Mouse (Mus musculus): Measurements from ENCODE around the gene 4930544G11Rik. TPM values are rescaled to one million over a fixed set of nuclear protein-coding genes. Genes with fewer than 3 reads are reported as not detected.

The 4930544G11Rik gene
- not detected in 2 replicates for polyA plus RNA-seq (2015; fragmentation: Nextera tagmentation; extraction: Ambion mirVana)

DNA sequence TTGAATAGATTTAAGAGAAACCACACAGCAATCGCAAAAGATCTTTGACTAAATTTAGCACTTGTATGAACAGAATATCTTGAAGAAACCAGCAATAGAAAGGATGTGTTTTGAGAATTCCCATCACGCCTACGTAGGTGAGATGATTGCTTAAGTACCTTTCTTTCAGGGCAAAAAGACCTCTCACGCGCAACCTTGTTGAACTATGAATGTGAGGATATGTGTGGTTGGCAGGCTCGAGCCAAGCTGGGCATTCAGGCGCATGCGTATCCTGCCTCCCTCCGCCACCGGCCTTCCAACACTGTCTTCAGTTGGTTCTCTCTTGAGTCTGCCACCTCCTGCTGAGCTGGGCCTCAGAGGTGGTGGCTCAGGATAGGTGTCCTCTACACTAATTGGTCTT lies at the start of gene 4930544G11Rik:
Gene 4930544G11Rik, plus strand, starts transcription at position 301 of the 400 bp plus-strand sequence.
- H3K4me3 ChIP-seq (replicated peaks): no peak within 1 kb of the TSS
- 85% methylated on average over 10 of the region's 10 CpGs for WGBS (ENCODE audit: insufficient replicate concordance)
- no peaks in the 10 kb centered on the region for H3K4me1 ChIP-seq (replicated peaks)
- no peak within 1 kb of the TSS for H3K9ac ChIP-seq
- no peaks in the 10 kb centered on the region for H3K36me3 ChIP-seq (replicated peaks)
- no peaks in the 10 kb centered on the region for H3K9me3 ChIP-seq (replicated peaks)
- H3K27ac ChIP-seq (replicated peaks): no peak within 1 kb of the TSS
- H3K27me3 ChIP-seq: no peaks in the 10 kb centered on the region
- no peak within 1 kb of the TSS for H3K4me2 ChIP-seq
- ATAC-seq (ENCODE audit: insufficient read depth): no peak

DNA sequence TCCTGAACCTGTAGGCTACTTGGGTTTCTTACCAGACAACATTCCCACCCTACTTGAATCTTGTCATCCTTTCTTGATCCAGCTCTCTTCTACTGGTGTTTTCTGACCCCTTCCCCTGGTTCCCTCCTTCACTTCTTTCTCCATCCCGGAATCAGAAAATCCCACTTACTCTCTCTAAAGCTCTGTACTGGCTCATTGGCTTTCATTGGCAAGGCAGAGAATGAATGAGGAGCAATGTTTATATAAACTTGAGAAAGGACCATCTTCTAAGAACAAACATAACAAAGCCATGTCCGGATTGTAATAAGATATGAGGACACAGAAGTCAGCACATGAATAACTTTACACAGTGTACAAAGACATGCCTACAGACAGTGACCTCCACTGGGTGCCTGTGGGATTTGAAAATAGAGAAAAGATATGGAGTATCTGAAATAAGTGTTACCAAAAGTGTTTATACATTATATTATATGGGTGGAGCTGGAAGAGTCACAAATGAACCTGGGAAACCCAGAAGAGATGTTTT lies 45.7 kb upstream of the 4930544G11Rik start:
- ATAC-seq (ENCODE audit: insufficient read depth): no peak
- Histone ChIP-seq H3K9me3 (replicated peaks) (no peaks in the 10 kb centered on the region), H3K9ac (no peak overlapping the region), H3K36me3 (replicated peaks) (no peaks in the 10 kb centered on the region), H3K4me3 (replicated peaks) (no peak overlapping the region), H3K4me2 (no peak overlapping the region), H3K4me1 (replicated peaks) (no peaks in the 10 kb centered on the region), H3K27me3 (no peaks in the 10 kb centered on the region), H3K27ac (replicated peaks) (no peak overlapping the region)
- 66% methylated on average over 2 of the region's 2 CpGs for WGBS (ENCODE audit: insufficient replicate concordance)

DNA sequence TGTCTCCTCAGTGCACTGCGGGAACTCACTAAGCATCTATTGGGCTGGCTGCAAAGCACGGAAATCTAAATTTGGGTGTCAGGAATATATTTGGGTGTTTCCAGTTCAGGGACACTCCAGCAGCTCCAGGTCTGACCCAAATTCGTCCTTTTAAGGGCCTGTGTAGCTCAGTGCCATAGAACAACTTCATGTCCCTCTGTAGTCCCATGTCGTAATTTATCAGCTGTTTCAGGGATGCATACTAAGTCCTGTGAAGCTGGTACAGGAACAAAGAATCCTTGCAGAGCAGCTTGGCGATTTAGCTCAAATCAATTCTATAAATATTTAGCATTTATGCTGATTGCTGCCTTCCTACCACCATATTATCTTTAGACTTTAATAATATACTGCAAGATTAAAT lies 37.0 kb upstream of the 4930544G11Rik start:
- Histone ChIP-seq H3K27me3 (no peaks in the 10 kb centered on the region), H3K4me3 (replicated peaks) (no peak overlapping the region), H3K27ac (replicated peaks) (no peak overlapping the region), H3K9me3 (replicated peaks) (no peaks in the 10 kb centered on the region), H3K4me2 (no peak overlapping the region), H3K36me3 (replicated peaks) (no peaks in the 10 kb centered on the region), H3K4me1 (replicated peaks) (no peaks in the 10 kb centered on the region), H3K9ac (no peak overlapping the region)
- WGBS (ENCODE audit: insufficient replicate concordance): 63% methylated on average over 5 of the region's 5 CpGs
- no peak for ATAC-seq (ENCODE audit: insufficient read depth)

DNA sequence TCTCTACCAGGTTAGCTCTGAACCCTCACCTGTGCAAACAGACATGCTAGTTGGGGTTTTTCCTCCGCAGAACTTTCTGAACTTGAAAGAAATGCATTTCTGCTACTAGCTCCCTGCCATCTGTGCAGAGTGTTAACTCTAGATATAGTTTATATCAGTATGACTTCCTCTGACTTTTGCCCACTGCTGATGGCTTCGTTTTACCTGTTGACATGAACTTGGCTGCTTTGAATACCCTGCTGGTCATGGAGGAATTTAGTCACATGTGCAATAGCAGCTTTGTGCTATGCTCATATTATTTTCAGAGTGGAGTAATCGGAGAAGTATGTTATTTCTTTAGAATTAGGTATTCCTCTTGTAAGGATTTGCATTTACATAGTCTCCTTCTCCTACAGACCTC lies 30.7 kb upstream of the 4930544G11Rik start:
- Histone ChIP-seq H3K36me3 (replicated peaks) (no peaks in the 10 kb centered on the region), H3K9me3 (replicated peaks) (no peaks in the 10 kb centered on the region), H3K27me3 (no peaks in the 10 kb centered on the region), H3K4me2 (no peak overlapping the region), H3K4me3 (replicated peaks) (no peak overlapping the region), H3K9ac (no peak overlapping the region), H3K4me1 (replicated peaks) (no peaks in the 10 kb centered on the region), H3K27ac (replicated peaks) (no peak overlapping the region)
- no peak for ATAC-seq (ENCODE audit: insufficient read depth)
- 50% methylated on average over 3 of the region's 3 CpGs for WGBS (ENCODE audit: insufficient replicate concordance)

DNA sequence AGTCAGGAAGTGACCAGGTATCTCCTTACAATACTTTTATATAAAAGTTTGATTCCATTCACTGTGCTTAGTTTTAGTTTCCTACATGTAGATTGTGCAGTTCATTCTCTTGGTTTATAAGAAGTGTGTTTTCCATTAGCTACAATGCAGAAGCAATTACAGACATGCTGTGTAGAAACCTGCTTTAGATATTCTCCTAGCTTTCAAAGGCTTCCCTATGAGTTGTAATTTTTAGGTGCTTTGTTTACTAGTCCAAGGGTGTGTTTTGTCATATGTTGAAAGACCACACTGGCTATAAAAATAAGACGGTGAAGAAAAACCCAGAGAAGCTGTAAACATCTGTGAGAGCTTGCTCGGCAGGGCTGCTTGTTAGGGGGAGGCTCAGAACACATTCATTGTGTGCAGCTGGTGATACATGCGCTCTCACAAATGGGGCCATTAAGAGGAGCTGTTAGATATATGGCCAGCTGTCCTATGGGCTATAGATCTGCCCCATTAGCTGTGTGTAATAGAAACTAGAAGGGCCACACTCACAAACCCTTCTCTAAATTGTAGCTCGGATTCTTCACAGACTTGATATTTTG lies 28.8 kb upstream of the 4930544G11Rik start:
- Histone ChIP-seq H3K27ac (replicated peaks) (no peak overlapping the region), H3K36me3 (replicated peaks) (no peaks in the 10 kb centered on the region), H3K4me3 (replicated peaks) (no peak overlapping the region), H3K9ac (no peak overlapping the region), H3K4me2 (no peak overlapping the region), H3K9me3 (replicated peaks) (no peaks in the 10 kb centered on the region), H3K4me1 (replicated peaks) (no peaks in the 10 kb centered on the region), H3K27me3 (no peaks in the 10 kb centered on the region)
- 71% methylated on average over 4 of the region's 4 CpGs for WGBS (ENCODE audit: insufficient replicate concordance)
- no peak for ATAC-seq (ENCODE audit: insufficient read depth)

DNA sequence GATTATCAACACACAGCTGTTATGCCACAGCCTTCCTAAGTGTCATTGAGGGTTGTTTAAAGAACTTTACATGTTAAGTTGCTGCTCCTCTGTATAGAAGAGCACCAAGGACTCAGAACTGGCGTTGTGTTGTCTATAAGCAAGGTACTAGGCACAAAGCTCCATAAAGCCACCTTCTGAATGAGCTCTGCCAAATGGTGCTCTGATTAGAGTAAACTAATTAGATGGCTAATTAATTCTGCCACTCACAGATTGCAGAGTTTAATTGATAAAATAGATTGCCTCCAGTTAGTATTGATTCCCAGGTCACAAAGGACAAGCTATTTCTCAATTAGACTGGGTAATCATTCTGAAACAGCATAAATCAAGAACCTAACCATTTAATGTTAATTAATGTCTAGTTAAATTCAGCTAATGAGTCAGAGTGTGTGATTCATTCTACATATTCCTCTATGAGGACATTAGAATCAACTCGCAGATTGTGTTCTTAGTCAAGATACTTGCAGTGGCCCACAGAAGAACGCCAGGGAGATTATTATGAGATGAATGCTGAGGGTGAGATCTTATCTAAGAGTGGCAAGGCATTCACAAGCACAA lies 26.6 kb upstream of the 4930544G11Rik start:
- Histone ChIP-seq H3K27ac (replicated peaks) (no peak overlapping the region), H3K36me3 (replicated peaks) (no peaks in the 10 kb centered on the region), H3K4me2 (no peak overlapping the region), H3K9me3 (replicated peaks) (no peaks in the 10 kb centered on the region), H3K9ac (no peak overlapping the region), H3K4me3 (replicated peaks) (no peak overlapping the region), H3K27me3 (no peaks in the 10 kb centered on the region), H3K4me1 (replicated peaks) (no peaks in the 10 kb centered on the region)
- WGBS (ENCODE audit: insufficient replicate concordance): 58% methylated on average over 3 of the region's 3 CpGs
- ATAC-seq (ENCODE audit: insufficient read depth): no peak

DNA sequence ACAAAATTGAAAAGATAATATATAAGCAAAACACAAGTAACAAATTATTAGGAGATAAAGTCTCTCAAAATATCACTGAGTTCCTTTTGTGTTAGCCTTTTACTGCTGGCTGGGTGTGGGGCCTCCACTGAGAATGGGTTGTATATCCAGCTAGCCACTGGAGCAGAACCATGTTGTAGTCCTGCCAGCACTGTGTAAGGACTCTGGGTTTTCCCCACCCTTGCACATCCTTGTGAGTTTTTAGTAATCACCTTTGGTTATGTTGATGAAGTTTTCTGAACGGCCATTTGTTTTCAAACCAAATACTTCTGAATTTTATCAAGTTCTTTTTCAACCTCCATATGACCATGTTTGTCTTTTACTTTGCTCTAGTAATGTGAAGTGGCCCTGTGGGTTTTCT lies 21.9 kb upstream of the 4930544G11Rik start:
- no peak for ATAC-seq (ENCODE audit: insufficient read depth)
- Histone ChIP-seq H3K9me3 (replicated peaks) (no peaks in the 10 kb centered on the region), H3K9ac (no peak overlapping the region), H3K36me3 (replicated peaks) (no peaks in the 10 kb centered on the region), H3K4me3 (replicated peaks) (no peak overlapping the region), H3K4me1 (replicated peaks) (no peaks in the 10 kb centered on the region), H3K27ac (replicated peaks) (no peak overlapping the region), H3K4me2 (no peak overlapping the region), H3K27me3 (no peaks in the 10 kb centered on the region)
- 57% methylated on average over 1 of the region's 1 CpGs for WGBS (ENCODE audit: insufficient replicate concordance)

DNA sequence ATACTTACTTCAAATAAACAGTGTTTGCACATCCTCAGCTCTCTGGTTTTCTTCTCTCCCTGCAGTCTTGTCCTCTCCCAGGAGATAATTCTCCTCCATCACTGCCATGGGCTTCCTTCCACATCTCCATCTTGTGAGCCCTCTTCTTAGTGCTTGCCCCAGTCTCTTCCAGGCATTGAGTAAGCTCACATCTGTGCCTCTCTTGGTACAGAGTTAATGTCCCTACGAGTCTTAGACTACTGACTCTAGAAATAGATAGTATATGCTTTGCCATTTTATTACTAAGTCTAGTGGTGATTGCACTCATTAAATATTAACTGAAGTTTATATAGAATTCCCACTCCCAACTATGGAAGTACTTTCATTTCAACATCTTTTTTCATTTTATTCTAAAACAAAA lies 19.6 kb upstream of the 4930544G11Rik start:
- H3K36me3 ChIP-seq (replicated peaks): no peaks in the 10 kb centered on the region
- H3K4me3 ChIP-seq (replicated peaks): no peak overlapping the region
- ATAC-seq (ENCODE audit: insufficient read depth): no peak
- no peaks in the 10 kb centered on the region for H3K4me1 ChIP-seq (replicated peaks)
- no peaks in the 10 kb centered on the region for H3K27me3 ChIP-seq
- H3K27ac ChIP-seq (replicated peaks): no peak overlapping the region
- no peak overlapping the region for H3K9ac ChIP-seq
- H3K9me3 ChIP-seq (replicated peaks): no peaks in the 10 kb centered on the region
- 66% methylated on average over 1 of the region's 1 CpGs for WGBS (ENCODE audit: insufficient replicate concordance)
- H3K4me2 ChIP-seq: no peak overlapping the region

DNA sequence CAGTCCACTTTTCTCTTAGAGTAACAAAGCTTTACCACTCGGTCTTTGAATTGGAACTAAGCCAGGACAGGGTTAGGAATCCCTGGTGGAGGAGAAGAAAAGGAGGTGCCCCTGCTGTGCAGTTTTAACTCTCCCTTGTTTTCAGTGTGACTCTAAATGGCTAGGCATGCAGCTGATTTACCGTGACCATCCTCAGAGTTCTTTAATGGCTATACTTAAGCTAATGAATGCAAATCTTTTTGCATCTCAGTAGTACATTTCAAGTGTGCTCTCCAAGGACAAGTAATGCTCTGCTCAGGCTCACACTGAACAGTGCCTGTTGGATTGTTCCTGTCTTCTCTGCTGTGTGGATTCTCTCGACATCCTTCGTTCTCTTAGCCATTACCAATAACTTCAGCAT lies 19.2 kb upstream of the 4930544G11Rik start:
- no peaks in the 10 kb centered on the region for H3K9me3 ChIP-seq (replicated peaks)
- 65% methylated on average over 4 of the region's 4 CpGs for WGBS (ENCODE audit: insufficient replicate concordance)
- H3K4me3 ChIP-seq (replicated peaks): no peak overlapping the region
- no peaks in the 10 kb centered on the region for H3K4me1 ChIP-seq (replicated peaks)
- H3K27ac ChIP-seq (replicated peaks): no peak overlapping the region
- no peak overlapping the region for H3K9ac ChIP-seq
- H3K36me3 ChIP-seq (replicated peaks): no peaks in the 10 kb centered on the region
- H3K27me3 ChIP-seq: no peaks in the 10 kb centered on the region
- ATAC-seq (ENCODE audit: insufficient read depth): no peak
- no peak overlapping the region for H3K4me2 ChIP-seq

DNA sequence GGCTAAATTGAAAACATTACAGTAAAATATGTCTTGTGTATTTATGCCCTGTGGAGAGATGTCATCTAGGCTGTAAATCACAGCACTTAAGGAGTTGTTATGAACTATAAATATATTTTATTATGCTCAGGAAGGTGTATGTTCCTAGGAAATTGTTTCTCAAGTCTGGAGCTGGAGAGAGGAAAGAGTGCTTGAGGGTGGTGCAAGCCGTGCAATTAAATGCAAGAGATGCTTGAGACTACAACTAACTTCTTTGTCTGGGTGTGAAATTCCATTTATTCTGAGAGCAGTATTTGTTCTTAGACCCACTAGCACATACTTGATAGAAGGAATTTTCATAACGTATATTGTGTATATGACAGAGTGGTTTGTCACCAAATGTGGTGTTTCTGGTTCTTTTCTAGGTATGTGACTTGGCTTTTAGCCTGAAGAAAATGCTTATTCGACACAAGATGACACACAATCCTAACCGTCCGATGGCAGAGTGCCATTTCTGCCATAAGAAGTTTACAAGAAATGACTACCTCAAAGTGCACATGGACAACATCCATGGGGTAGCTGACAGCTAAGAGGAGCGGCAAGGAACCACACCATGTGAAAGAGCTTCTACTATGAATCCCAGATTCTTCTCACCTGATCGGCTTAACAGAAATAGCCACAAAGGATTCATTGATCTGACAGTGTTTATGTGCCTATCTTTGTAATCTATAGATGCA lies 16.7 kb upstream of the 4930544G11Rik start:
- H3K4me3 ChIP-seq (replicated peaks): no peak overlapping the region
- no peaks in the 10 kb centered on the region for H3K27me3 ChIP-seq
- H3K27ac ChIP-seq (replicated peaks): no peak overlapping the region
- no peak for ATAC-seq (ENCODE audit: insufficient read depth)
- H3K36me3 ChIP-seq (replicated peaks): no peaks in the 10 kb centered on the region
- H3K4me1 ChIP-seq (replicated peaks): no peaks in the 10 kb centered on the region
- no peak overlapping the region for H3K4me2 ChIP-seq
- H3K9me3 ChIP-seq (replicated peaks): no peaks in the 10 kb centered on the region
- no peak overlapping the region for H3K9ac ChIP-seq
- 70% methylated on average over 7 of the region's 7 CpGs for WGBS (ENCODE audit: insufficient replicate concordance)

DNA sequence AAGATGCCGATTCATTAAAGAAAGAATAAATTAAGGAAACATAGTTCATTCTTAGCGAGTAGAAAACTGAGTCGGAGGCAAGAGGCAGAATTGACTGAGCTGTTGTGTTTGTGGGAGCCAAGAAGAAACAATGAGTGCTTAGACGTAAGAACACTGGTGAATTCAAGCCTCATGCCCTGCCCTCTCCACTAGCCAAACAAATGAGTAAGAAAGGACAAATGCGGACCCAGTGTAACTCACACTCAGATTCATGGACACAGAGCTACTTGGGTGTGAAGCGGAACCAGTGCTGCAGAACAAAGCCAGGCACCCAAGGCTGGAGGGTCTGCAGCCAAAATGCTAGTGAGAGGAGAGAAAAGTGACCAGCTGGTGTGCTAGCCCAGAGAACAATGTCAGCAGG lies 1.9 kb upstream of the 4930544G11Rik start:
- WGBS (ENCODE audit: insufficient replicate concordance): 73% methylated on average over 6 of the region's 6 CpGs

More for the DNA sequence above, 1.9 kb upstream of the 4930544G11Rik start:
- H3K27ac ChIP-seq (replicated peaks): no peak overlapping the region
- no peaks in the 10 kb centered on the region for H3K4me1 ChIP-seq (replicated peaks)
- no peak overlapping the region for H3K4me2 ChIP-seq
- no peak overlapping the region for H3K4me3 ChIP-seq (replicated peaks)
- H3K36me3 ChIP-seq (replicated peaks): no peaks in the 10 kb centered on the region
- H3K9me3 ChIP-seq (replicated peaks): no peaks in the 10 kb centered on the region
- no peaks in the 10 kb centered on the region for H3K27me3 ChIP-seq
- no peak for ATAC-seq (ENCODE audit: insufficient read depth)
- H3K9ac ChIP-seq: no peak overlapping the region
